Mouse (Mus musculus): Measurements from ENCODE around the gene Obsl1.
A peak's percentile ranks its signal among the peaks of the same experiment; 100 is the strongest.

The Obsl1 gene

GRCm38 (mm10) chr1:75480735-75481134 is 25.5 kb downstream of the Obsl1 start:
- DNase-seq, result no peak

- no peak for DNase-seq
Measured at GRCm38 (mm10) chr1:75480036-75480435, 26.2 kb downstream of the Obsl1 start.

GRCm38 (mm10) chr1:75479635-75479989 is 26.6 kb downstream of the Obsl1 start:
- DNase-seq, result no peak

- DNase-seq, result peak; percentile 98
Measured at GRCm38 (mm10) chr1:75478916-75479634, 27.2 kb downstream of the Obsl1 start, which contains the start of the genes Chpf and Tmem198. TSS of gene Chpf (minus strand) at chr1:75479307. TSS of gene Tmem198 (plus strand) at chr1:75479532.

- DNase-seq, result no peak
Measured at GRCm38 (mm10) chr1:75478497-75478896, 27.8 kb downstream of the Obsl1 start.

- no peak for DNase-seq
Measured at GRCm38 (mm10) chr1:75477966-75478290, 28.3 kb downstream of the Obsl1 start.

- peak; percentile 95 for DNase-seq
Measured at GRCm38 (mm10) chr1:75477264-75477965, 28.8 kb downstream of the Obsl1 start.

- DNase-seq, result no peak
Measured at GRCm38 (mm10) chr1:75476441-75476840, 29.8 kb downstream of the Obsl1 start.

- DNase-seq, result no peak
Measured at GRCm38 (mm10) chr1:75469287-75469825, 36.9 kb downstream of the Obsl1 start.

- peak; percentile 86 for DNase-seq
Measured at GRCm38 (mm10) chr1:75467215-75467927, 38.9 kb downstream of the Obsl1 start.

GRCm38 (mm10) chr1:75463652-75464204 is 42.5 kb downstream of the Obsl1 start:
- DNase-seq, result no peak

- DNase-seq, result no peak
Measured at GRCm38 (mm10) chr1:75462636-75463035, 43.6 kb downstream of the Obsl1 start.

- no peak for DNase-seq
Measured at GRCm38 (mm10) chr1:75460297-75460696, 46.0 kb downstream of the Obsl1 start.

- DNase-seq, result no peak
Measured at GRCm38 (mm10) chr1:75458789-75459684, 47.2 kb downstream of the Obsl1 start.

GRCm38 (mm10) chr1:75458025-75458788 is 48.0 kb downstream of the Obsl1 start:
- no peak for DNase-seq

- DNase-seq, result no peak
Measured at GRCm38 (mm10) chr1:75457710-75458024, 48.6 kb downstream of the Obsl1 start.

- DNase-seq, result no peak
Measured at GRCm38 (mm10) chr1:75456746-75457564, 49.3 kb downstream of the Obsl1 start.

GRCm38 (mm10) chr1:75455948-75456347 is 50.3 kb downstream of the Obsl1 start:
- no peak for DNase-seq

GRCm38 (mm10) chr1:75455433-75455832 is 50.8 kb downstream of the Obsl1 start:
- no peak for DNase-seq

GRCm38 (mm10) chr1:75451900-75452299 is 54.4 kb downstream of the Obsl1 start:
- no peak for DNase-seq
